In the genomic region with DNA sequence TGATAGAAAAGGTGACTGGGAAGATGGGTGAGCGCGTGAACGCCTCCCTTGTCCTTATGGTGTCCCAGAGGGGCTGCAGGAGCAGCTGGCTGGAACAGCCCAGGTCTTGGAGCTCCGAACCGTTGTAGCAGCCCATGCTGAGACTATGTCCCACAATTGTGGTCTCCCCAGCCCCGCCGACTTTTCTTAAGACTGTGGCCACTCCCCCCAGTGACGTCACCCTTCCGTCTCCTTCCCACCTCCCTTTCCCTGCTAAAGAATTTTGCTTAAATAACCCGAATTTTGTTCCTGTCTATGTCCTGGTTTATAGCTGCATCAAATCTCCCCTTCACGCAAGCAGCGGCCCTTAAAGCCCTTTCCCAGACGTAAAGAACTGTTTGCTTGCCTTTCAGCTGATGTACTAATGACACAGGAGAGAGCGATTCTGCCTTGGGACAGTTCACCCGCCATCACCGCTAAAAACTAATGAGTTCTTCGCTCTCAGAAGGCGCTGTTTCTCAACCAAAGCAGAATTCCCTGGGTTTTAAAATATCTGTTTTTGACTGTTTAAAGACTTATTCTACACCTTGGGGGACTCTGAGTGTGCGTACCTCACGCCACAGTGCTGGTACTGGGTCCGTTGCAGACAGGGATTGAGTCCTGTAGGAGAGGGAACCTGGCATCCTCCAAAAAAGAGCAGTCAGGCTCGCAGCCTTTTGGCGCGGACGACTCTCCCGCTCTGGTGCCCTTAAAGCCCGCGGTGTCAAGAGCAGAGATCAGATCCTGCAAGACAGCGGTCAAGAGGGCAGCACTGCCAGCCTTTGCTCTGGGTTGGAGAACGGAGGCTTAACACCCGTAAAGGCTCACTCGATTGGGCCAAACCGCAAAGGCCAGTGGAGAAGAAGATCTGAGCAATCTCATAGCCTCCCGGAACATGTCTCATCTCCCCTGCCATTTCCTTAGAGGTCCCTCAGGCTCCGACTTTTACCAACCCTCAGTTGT, we compare ENCODE assay signal across 8 mouse cellular contexts. TPM values are rescaled to one million over a fixed set of nuclear protein-coding genes. Genes with fewer than 3 reads are reported as not detected.
DNase-seq lines count a peak whose midpoint lies in the region; ATAC-seq lines count a peak whose summit lies in the region.

A gene (minus strand): TSS at position 174 of the 981 bp plus-strand sequence.

- H3K4me3 ChIP-seq in midbrain, embryonic 14.5 days (replicated peaks; ENCODE audit: low read depth, low read length), result peak within 1 kb of the TSS; percentile 57
- peak within 1 kb of the TSS; percentile 50 for H3K4me3 ChIP-seq in stomach, embryonic 14.5 days (ENCODE audit: low read depth, low read length)

- peak; percentile 63 to 66 for DNase-seq in cerebellum, postnatal 10 days
- DNase-seq in cerebellum, adult 8-10 months, result no peak
- DNase-seq in cerebellum, postnatal 36 days, result peak; percentile 10 to 14
- DNase-seq in gastrocnemius, postnatal 36 days, result peak; percentile 24 to 42
- peak; percentile 71 for DNase-seq in induced T-regulatory cell, adult 2 months (ENCODE audit: low read depth)
- peak; percentile 24 for DNase-seq in liver
- peak; percentile 76 for DNase-seq in midbrain, embryonic 14.5 days

- H3K9ac ChIP-seq in midbrain, embryonic 14.5 days (replicated peaks; ENCODE audit: low read length), result peak within 1 kb of the TSS; percentile 55
- H3K9ac ChIP-seq in stomach, embryonic 14.5 days (replicated peaks; ENCODE audit: low read depth, low read length), result peak within 1 kb of the TSS; percentile 15; the same call in 1 of the 2 replicates

- peaks cover 13% of the 10 kb centered on the region for H3K4me1 ChIP-seq in midbrain, embryonic 14.5 days (ENCODE audit: control insufficient read depth, insufficient read depth, low read length)
- peaks cover 6% of the 10 kb centered on the region; the same call in 1 of the 2 replicates for H3K4me1 ChIP-seq in stomach, embryonic 14.5 days (ENCODE audit: control insufficient read depth, insufficient read depth, low read length)

- peak within 1 kb of the TSS; percentile 96 for H3K4me2 ChIP-seq in midbrain, embryonic 14.5 days (ENCODE audit: low read length)
- peak within 1 kb of the TSS; percentile 98 for H3K4me2 ChIP-seq in stomach, embryonic 14.5 days (replicated peaks; ENCODE audit: low read depth, low read length)

- intact Hi-C loops in gastrocnemius, postnatal 36 days (cut with DNase I), result no loop called here

- H3K36me3 ChIP-seq in midbrain, embryonic 14.5 days (ENCODE audit: control insufficient read depth, insufficient read depth, low read length), result no peaks in the 10 kb centered on the region
- H3K36me3 ChIP-seq in stomach, embryonic 14.5 days (ENCODE audit: control insufficient read depth, insufficient read depth, low read length), result no peaks in the 10 kb centered on the region

- ATAC-seq in midbrain, embryonic 14.5 days (ENCODE audit: low FRiP score, low TSS enrichment), result peak; percentile 77
- ATAC-seq in stomach, embryonic 14.5 days (ENCODE audit: insufficient number of reproducible peaks, insufficient read depth, low FRiP score, low read depth), result peak; percentile 65; the same call in 1 of the 2 replicates

- H3K27ac ChIP-seq in midbrain, embryonic 14.5 days (replicated peaks; ENCODE audit: low read depth, low read length), result no peak within 1 kb of the TSS
- no peak within 1 kb of the TSS for H3K27ac ChIP-seq in stomach, embryonic 14.5 days (ENCODE audit: low read length)

- under 1% methylated on average over 35 of the region's 35 CpGs for WGBS in midbrain, embryonic 14.5 days
- under 1% methylated on average over 35 of the region's 35 CpGs for WGBS in stomach, embryonic 14.5 days

- no peaks in the 10 kb centered on the region for H3K9me3 ChIP-seq in midbrain, embryonic 14.5 days (ENCODE audit: control insufficient read depth, low read length)
- no peaks in the 10 kb centered on the region for H3K9me3 ChIP-seq in stomach, embryonic 14.5 days (ENCODE audit: control insufficient read depth, low read depth, low read length)

- peaks cover 26% of the 10 kb centered on the region; the same call in 1 of the 2 replicates for H3K27me3 ChIP-seq in midbrain, embryonic 14.5 days (ENCODE audit: control insufficient read depth, insufficient read depth, low read length)
- H3K27me3 ChIP-seq in stomach, embryonic 14.5 days (ENCODE audit: control insufficient read depth, insufficient read depth, low read length), result no peaks in the 10 kb centered on the region; the same call in 1 of the 2 replicates

RNA-seq across cellular contexts. Expression of the gene that starts here (rescaled TPM):
- not detected for total RNA-seq in gastrocnemius, postnatal 36 days (2021)
- 0.16 and 0.25 TPM in 2 replicates for polyA plus RNA-seq in midbrain, embryonic 14.5 days (2014; fragmentation: Nextera tagmentation; extraction: Ambion mirVana)
- polyA plus RNA-seq in stomach, embryonic 14.5 days (2014; fragmentation: Nextera tagmentation; extraction: Ambion mirVana), result 1.7 and 2.8 TPM in 2 replicates

Comparison
In these comparisons a context has a peak if more than half of its experiments do, and no peak if none do; other contexts are left out.
1. Peak in DNase-seq in gastrocnemius, postnatal 36 days; RNA of the gene not detected or under 1 TPM.
2. Peak in DNase-seq, ATAC-seq, H3K4me3 ChIP-seq, H3K9ac ChIP-seq and H3K4me2 ChIP-seq in midbrain, embryonic 14.5 days; RNA of the gene not detected or under 1 TPM.